Mouse (Mus musculus): ENCODE results near the gene D10Jhu81e. TPM values are rescaled to one million over a fixed set of nuclear protein-coding genes. Genes with fewer than 3 reads are reported as not detected.

The D10Jhu81e gene
- polyA plus RNA-seq, 1 experiment from 2014 or later = 55.9 TPM

DNA sequence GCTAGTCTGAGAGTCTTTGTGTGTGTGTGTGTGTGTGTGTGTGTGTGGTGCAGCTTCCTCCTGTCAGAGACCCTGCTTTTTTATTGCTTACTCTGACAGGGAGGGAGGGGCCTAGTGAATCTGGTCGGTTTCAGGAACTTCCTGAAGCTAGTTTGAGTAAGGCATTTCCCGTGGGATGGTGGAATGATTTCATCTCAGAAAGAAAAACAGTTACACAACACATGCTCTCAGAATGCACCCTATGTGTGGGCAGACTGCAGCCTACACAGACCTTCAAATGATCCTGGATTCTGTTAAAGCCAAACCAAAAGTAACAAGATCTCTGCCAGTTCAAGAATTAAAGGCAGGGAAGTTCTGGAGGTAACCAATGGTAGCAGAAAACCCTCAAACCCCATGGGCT, 54.4 kb downstream of the D10Jhu81e start:
- no peak overlapping the region for H3K4me3 ChIP-seq (replicated peaks; ENCODE audit: low read depth, low read length)
- ATAC-seq (replicated peaks; ENCODE audit: low FRiP score, low read depth) (no peak), DNase-seq (ENCODE audit: low spot score) (no peak)
- H3K4me2 ChIP-seq (ENCODE audit: low read length) = no peak overlapping the region
- TF ChIP-seq CTCF (IDR thresholded peaks at IDR 0.05; ENCODE audit: low read depth) = no peak
- WGBS = 67% methylated on average over 2 of the region's 2 CpGs
- no peaks in the 10 kb centered on the region for H3K27me3 ChIP-seq (ENCODE audit: insufficient read depth, low read length)
- no peaks in the 10 kb centered on the region for H3K9me3 ChIP-seq (replicated peaks; ENCODE audit: low read length)
- H3K4me1 ChIP-seq (replicated peaks; ENCODE audit: insufficient read depth, low read length) = no peaks in the 10 kb centered on the region
- no peak overlapping the region for H3K27ac ChIP-seq
- H3K9ac ChIP-seq (ENCODE audit: low read depth, low read length) = no peak overlapping the region
- H3K36me3 ChIP-seq (ENCODE audit: insufficient read depth, low read length) = no peaks in the 10 kb centered on the region

DNA sequence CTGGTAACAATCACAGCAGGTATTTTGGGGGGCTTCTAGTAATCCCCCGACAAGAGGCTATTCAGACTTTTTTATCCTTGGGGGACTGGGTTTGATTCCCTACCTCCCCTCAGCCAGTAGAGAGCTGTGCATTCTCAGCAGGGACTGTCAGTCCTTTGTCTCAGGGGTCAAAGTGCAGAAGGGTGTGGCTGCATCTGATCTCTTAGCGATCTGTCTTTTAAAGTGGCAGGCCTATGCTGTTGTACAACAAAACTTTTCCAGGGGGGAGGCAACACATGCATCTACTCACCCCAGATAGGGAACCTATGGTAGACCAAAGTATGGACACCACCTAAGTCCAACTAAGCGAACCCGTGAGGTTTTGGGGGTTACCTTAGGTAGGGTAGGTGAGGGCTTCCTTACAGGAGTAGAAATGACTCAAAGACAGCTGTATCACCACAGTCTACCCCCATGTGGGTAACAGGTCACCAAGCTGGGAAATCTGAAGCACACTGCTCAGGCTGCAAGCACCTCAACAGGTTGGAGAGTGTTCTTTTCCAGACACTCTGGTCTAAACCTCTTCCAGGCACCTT, 55.0 kb downstream of the D10Jhu81e start:
- no peak overlapping the region for H3K4me2 ChIP-seq (ENCODE audit: low read length)
- H3K9ac ChIP-seq (ENCODE audit: low read depth, low read length) = no peak overlapping the region
- H3K27me3 ChIP-seq (ENCODE audit: insufficient read depth, low read length) = no peaks in the 10 kb centered on the region
- no peak overlapping the region for H3K4me3 ChIP-seq (replicated peaks; ENCODE audit: low read depth, low read length)
- no peaks in the 10 kb centered on the region for H3K36me3 ChIP-seq (ENCODE audit: insufficient read depth, low read length)
- ATAC-seq (replicated peaks; ENCODE audit: low FRiP score, low read depth) (no peak), DNase-seq (ENCODE audit: low spot score) (no peak)
- no peak overlapping the region for H3K27ac ChIP-seq
- 85% methylated on average over 4 of the region's 4 CpGs for WGBS
- no peak for TF ChIP-seq CTCF (IDR thresholded peaks at IDR 0.05; ENCODE audit: low read depth)
- no peaks in the 10 kb centered on the region for H3K9me3 ChIP-seq (replicated peaks; ENCODE audit: low read length)
- H3K4me1 ChIP-seq (replicated peaks; ENCODE audit: insufficient read depth, low read length) = no peaks in the 10 kb centered on the region

Other genes with a start within 250 kb of the D10Jhu81e start
- gene Trpm2, start 199.2 kb downstream of the D10Jhu81e start, polyA plus RNA-seq (2015; fragmentation: Nextera tagmentation; extraction: Ambion mirVana) = 0.20 and 0.40 TPM in 2 replicates
- gene 1810043G02Rik, start 191.3 kb downstream of the D10Jhu81e start, polyA plus RNA-seq (2015; fragmentation: Nextera tagmentation; extraction: Ambion mirVana) = 29.8 and 32.0 TPM in 2 replicates
- 78.8 and 86.6 TPM in 2 replicates for gene Pfkl, start 159.7 kb downstream of the D10Jhu81e start, polyA plus RNA-seq (2015; fragmentation: Nextera tagmentation; extraction: Ambion mirVana)
- gene Dnmt3l, start 127.8 kb downstream of the D10Jhu81e start, polyA plus RNA-seq (2015; fragmentation: Nextera tagmentation; extraction: Ambion mirVana) = 0.48 and 0.62 TPM in 2 replicates
- 0.34 and 0.40 TPM in 2 replicates for gene Aire, start 126.2 kb downstream of the D10Jhu81e start, polyA plus RNA-seq (2015; fragmentation: Nextera tagmentation; extraction: Ambion mirVana)
- 6.3 and 6.5 TPM in 2 replicates for gene Icosl, start 100.5 kb downstream of the D10Jhu81e start, polyA plus RNA-seq (2015; fragmentation: Nextera tagmentation; extraction: Ambion mirVana)
- gene Pwp2, start 15.4 kb upstream of the D10Jhu81e start, polyA plus RNA-seq (2015; fragmentation: Nextera tagmentation; extraction: Ambion mirVana) = 13.2 and 13.6 TPM in 2 replicates
- gene Trappc10, start 74.9 kb upstream of the D10Jhu81e start, polyA plus RNA-seq (2015; fragmentation: Nextera tagmentation; extraction: Ambion mirVana) = 17.9 and 21.9 TPM in 2 replicates
- gene Agpat3, start 182.7 kb upstream of the D10Jhu81e start, polyA plus RNA-seq (2015; fragmentation: Nextera tagmentation; extraction: Ambion mirVana) = 140 and 144 TPM in 2 replicates
- gene Rrp1, start 243.3 kb upstream of the D10Jhu81e start, polyA plus RNA-seq (2015; fragmentation: Nextera tagmentation; extraction: Ambion mirVana) = 232 and 262 TPM in 2 replicates

Data from kidney, postnatal 0 days (tissue).